Mouse (Mus musculus) cerebellum, postnatal 25 days (tissue): ENCODE measurements around the gene Syne1.

Experiments used
- DNase-seq, 2 experiments: peaks; one replicate each; pipeline ENCODE4 v3.0.0; 2021; ENCODE audit warnings: mixed read lengths in 2 of 2

The Syne1 gene

GRCm38 (mm10) chr10:5515330-5515729 is 36.0 kb downstream of the Syne1 start:
- DNase-seq = no peak

GRCm38 (mm10) chr10:5514134-5514533 is 37.1 kb downstream of the Syne1 start:
- no peak for DNase-seq

- peak; percentile 63 to 79 for DNase-seq
Measured at GRCm38 (mm10) chr10:5512285-5512684, 39.0 kb downstream of the Syne1 start.

GRCm38 (mm10) chr10:5511403-5511802 is 39.9 kb downstream of the Syne1 start:
- DNase-seq = peak in 1 of 2 experiments; percentile 6

GRCm38 (mm10) chr10:5507478-5507877 is 43.8 kb downstream of the Syne1 start:
- DNase-seq = no peak

- peak; percentile 86 to 91 for DNase-seq
Measured at GRCm38 (mm10) chr10:5504761-5505160, 46.5 kb downstream of the Syne1 start.

- peak; percentile 73 to 84 for DNase-seq
Measured at GRCm38 (mm10) chr10:5503909-5504308, 47.4 kb downstream of the Syne1 start.

GRCm38 (mm10) chr10:5499684-5500369 is 51.5 kb downstream of the Syne1 start:
- DNase-seq = peak; percentile 71 to 82

GRCm38 (mm10) chr10:5497859-5498258 is 53.4 kb downstream of the Syne1 start:
- peak in 1 of 2 experiments; percentile 52 for DNase-seq

- peak; percentile 48 to 55 for DNase-seq
Measured at GRCm38 (mm10) chr10:5491050-5491449, 60.2 kb downstream of the Syne1 start.

- peak; percentile 77 to 83 for DNase-seq
Measured at GRCm38 (mm10) chr10:5490029-5490428, 61.3 kb downstream of the Syne1 start.

GRCm38 (mm10) chr10:5488097-5488496 is 63.2 kb downstream of the Syne1 start:
- DNase-seq = peak; percentile 89 to 92

- DNase-seq = peak in 1 of 2 experiments; percentile 51
Measured at GRCm38 (mm10) chr10:5480552-5481550, 70.4 kb downstream of the Syne1 start.

- peak; percentile 65 to 80 for DNase-seq
Measured at GRCm38 (mm10) chr10:5480097-5480496, 71.2 kb downstream of the Syne1 start.

- DNase-seq = peak; percentile 51 to 71
Measured at GRCm38 (mm10) chr10:5468638-5469037, 82.6 kb downstream of the Syne1 start.

GRCm38 (mm10) chr10:5453830-5454229 is 97.5 kb downstream of the Syne1 start:
- no peak for DNase-seq

- no peak for DNase-seq
Measured at GRCm38 (mm10) chr10:5449944-5450343, 101.3 kb downstream of the Syne1 start.

GRCm38 (mm10) chr10:5447950-5448716 is 103.1 kb downstream of the Syne1 start:
- DNase-seq = peak; percentile 61 to 72

GRCm38 (mm10) chr10:5445313-5445712 is 106.0 kb downstream of the Syne1 start:
- DNase-seq = no peak

- peak in 1 of 2 experiments; percentile 48 for DNase-seq
Measured at GRCm38 (mm10) chr10:5443020-5443419, 108.3 kb downstream of the Syne1 start.

- DNase-seq = peak; percentile 69 to 75
Measured at GRCm38 (mm10) chr10:5439802-5440350, 111.4 kb downstream of the Syne1 start.

GRCm38 (mm10) chr10:5437766-5438165 is 113.5 kb downstream of the Syne1 start:
- no peak for DNase-seq
